Mouse (Mus musculus) midbrain, embryonic 14.5 days (tissue): ENCODE data around the gene Sik2. TPM values are rescaled to one million over a fixed set of nuclear protein-coding genes. Genes with fewer than 3 reads are reported as not detected.
A peak's percentile ranks its signal among the peaks of the same experiment; 100 is the strongest.

ENCODE experiments used
- ATAC-seq: fragments of 200-750 bp; cut with Nextera tagmentation; 2 replicates; pipeline ENCODE4 v1.8.0; 2017; ENCODE audit warnings: moderate number of reproducible peaks, moderate library complexity; ENCODE audit not compliant: low FRiP score, low TSS enrichment
- DNase-seq: peaks from one replicate; pipeline ENCODE4 v3.0.0-alpha.2; 2015
- H3K27ac ChIP-seq: fragments of 300-500 bp; sonication (generic); replicated peaks from 2 replicates; pipeline ENCODE4 v1.5.1; 2014; ENCODE audit warnings: mild to moderate bottlenecking, low read depth, low read length, moderate library complexity
- H3K27me3 ChIP-seq: fragments of 300-500 bp; sonication (generic); 2 replicates; pipeline ENCODE4 v1.6.1; 2014; ENCODE audit warnings: low read length, control low read depth, mixed read lengths; ENCODE audit not compliant: control insufficient read depth, insufficient read depth
- H3K36me3 ChIP-seq: fragments of 300-500 bp; sonication (generic); 2 replicates; pipeline ENCODE4 v1.6.1; 2014; ENCODE audit warnings: low read length, control low read depth; ENCODE audit not compliant: control insufficient read depth, insufficient read depth
- H3K4me1 ChIP-seq: fragments of 300-500 bp; sonication (generic); 2 replicates; pipeline ENCODE4 v1.6.1; 2014; ENCODE audit warnings: mild to moderate bottlenecking, antibody characterized with exemption, low read length, control low read depth; ENCODE audit not compliant: control insufficient read depth, insufficient read depth
- H3K4me2 ChIP-seq: fragments of 300-500 bp; sonication (generic); 2 replicates; pipeline ENCODE4 v1.6.1; 2014; ENCODE audit warnings: mild to moderate bottlenecking, low read length, moderate library complexity
- H3K4me3 ChIP-seq: fragments of 300-500 bp; sonication (generic); replicated peaks from 2 replicates; pipeline ENCODE4 v1.5.1; 2014; ENCODE audit warnings: low read depth, low read length
- H3K9ac ChIP-seq: fragments of 300-500 bp; sonication (generic); replicated peaks from 2 replicates; pipeline ENCODE4 v1.6.1; 2014; ENCODE audit warnings: mild to moderate bottlenecking, low read length, moderate library complexity
- H3K9me3 ChIP-seq: fragments of 300-500 bp; sonication (generic); 2 replicates; pipeline ENCODE4 v1.6.1; 2016; ENCODE audit warnings: low read length, control low read depth, mixed read lengths; ENCODE audit not compliant: control insufficient read depth
- WGBS: fragments of 180-500 bp; shearing (Covaris S2); extraction: QIAGEN DNeasy Blood & Tissue Kit; methylation state at CpG from one replicate; pipeline ENCODE4 v1.1.7; 2014; 5-methylcytosine and 5-hydroxymethylcytosine counted together
- polyA plus RNA-seq: library from polyadenylated mRNA; unstranded; fragments of >200 nt; fragmentation: Nextera tagmentation; extraction: Ambion mirVana; gene quantifications from 2 replicates; pipeline ENCODE4 v1.2.1, GENCODE M21; 2014

Gene Sik2
- polyA plus RNA-seq, 1 experiment from 2014 or later, result 17.0 TPM

- no peak overlapping the region for H3K4me3 ChIP-seq
- ATAC-seq, result no peak
These were observed 96.9 kb downstream of the Sik2 start for GRCm38 (mm10) chr9:50911861-50912515.

GRCm38 (mm10) chr9:50905321-50905720 is 103.6 kb downstream of the Sik2 start:
- Histone ChIP-seq H3K27me3 (no peaks in the 10 kb centered on the region), H3K4me1 (no peaks in the 10 kb centered on the region), H3K36me3 (0 out of 2 replicates have a peak, but pooled peaks cover 4% of the 10 kb centered on the region), H3K27ac (no peak overlapping the region), H3K4me2 (no peak overlapping the region), H3K4me3 (no peak overlapping the region), H3K9me3 (no peaks in the 10 kb centered on the region), H3K9ac (no peak overlapping the region)
- DNase-seq, result no peak
- no peak for ATAC-seq
- 94% methylated on average over 3 of the region's 3 CpGs for WGBS

More at GRCm38 (mm10) chr9:50911861-50912515, 96.9 kb downstream of the Sik2 start:
- no peak overlapping the region for H3K27ac ChIP-seq
- H3K27me3 ChIP-seq, result no peaks in the 10 kb centered on the region
- WGBS, result 77% methylated on average over 7 of the region's 7 CpGs
- H3K9me3 ChIP-seq, result no peaks in the 10 kb centered on the region
- no peak overlapping the region for H3K9ac ChIP-seq
- DNase-seq, result no peak
- 0 out of 2 replicates have a peak, but pooled peaks cover 3% of the 10 kb centered on the region for H3K4me1 ChIP-seq
- no peak overlapping the region for H3K4me2 ChIP-seq
- H3K36me3 ChIP-seq, result peaks cover 6% of the 10 kb centered on the region; the same call in 1 of the 2 replicates

- WGBS, result 84% methylated on average over 6 of the region's 6 CpGs
- no peaks in the 10 kb centered on the region for H3K4me1 ChIP-seq
These were observed 104.6 kb downstream of the Sik2 start for GRCm38 (mm10) chr9:50904196-50904847.

GRCm38 (mm10) chr9:50900026-50900920 is 108.6 kb downstream of the Sik2 start:
- H3K4me1 ChIP-seq, result no peaks in the 10 kb centered on the region
- no peak overlapping the region for H3K27ac ChIP-seq
- H3K36me3 ChIP-seq, result peaks cover 27% of the 10 kb centered on the region
- H3K9me3 ChIP-seq, result no peaks in the 10 kb centered on the region
- 77% methylated on average over 7 of the region's 7 CpGs for whole genome bisulfite sequencing
- H3K27me3 ChIP-seq, result no peaks in the 10 kb centered on the region
- no peak overlapping the region for H3K4me3 ChIP-seq
- no peak for ATAC-seq
- no peak overlapping the region for H3K4me2 ChIP-seq
- no peak for DNase-seq
- no peak overlapping the region for H3K9ac ChIP-seq

More at GRCm38 (mm10) chr9:50904196-50904847, 104.6 kb downstream of the Sik2 start:
- no peak for ATAC-seq
- no peak for DNase-seq
- Histone ChIP-seq H3K9ac (no peak overlapping the region), H3K4me2 (no peak overlapping the region), H3K9me3 (no peaks in the 10 kb centered on the region), H3K27ac (no peak overlapping the region), H3K36me3 (0 out of 2 replicates have a peak, but pooled peaks cover 4% of the 10 kb centered on the region), H3K27me3 (no peaks in the 10 kb centered on the region), H3K4me3 (no peak overlapping the region)

GRCm38 (mm10) chr9:50893665-50894064 is 115.2 kb downstream of the Sik2 start:
- H3K4me3 ChIP-seq, result no peak overlapping the region
- H3K9ac ChIP-seq, result no peak overlapping the region
- no peak overlapping the region for H3K4me2 ChIP-seq
- ATAC-seq, result no peak
- H3K27me3 ChIP-seq, result no peaks in the 10 kb centered on the region
- peaks cover 53% of the 10 kb centered on the region for H3K36me3 ChIP-seq
- no peaks in the 10 kb centered on the region for H3K4me1 ChIP-seq
- no peak overlapping the region for H3K27ac ChIP-seq
- no peaks in the 10 kb centered on the region for H3K9me3 ChIP-seq
- WGBS, result 89% methylated on average over 4 of the region's 4 CpGs
- peak; percentile 58 for DNase-seq

GRCm38 (mm10) chr9:50890494-50891090 is 118.3 kb downstream of the Sik2 start:
- Histone ChIP-seq H3K9ac (no peak overlapping the region), H3K36me3 (peaks cover 30% of the 10 kb centered on the region), H3K4me3 (no peak overlapping the region), H3K4me1 (no peaks in the 10 kb centered on the region), H3K27me3 (no peaks in the 10 kb centered on the region), H3K4me2 (no peak overlapping the region), H3K27ac (no peak overlapping the region), H3K9me3 (no peaks in the 10 kb centered on the region)
- no peak for ATAC-seq
- no peak for DNase-seq
- WGBS, result 95% methylated on average over 3 of the region's 3 CpGs

GRCm38 (mm10) chr9:50889964-50890363 is 118.9 kb downstream of the Sik2 start:
- Histone ChIP-seq H3K36me3 (peaks cover 24% of the 10 kb centered on the region), H3K9ac (no peak overlapping the region), H3K27me3 (no peaks in the 10 kb centered on the region), H3K4me1 (no peaks in the 10 kb centered on the region), H3K4me2 (no peak overlapping the region), H3K9me3 (no peaks in the 10 kb centered on the region), H3K4me3 (no peak overlapping the region), H3K27ac (no peak overlapping the region)
- DNase-seq, result no peak
- no peak for ATAC-seq
- WGBS, result 79% methylated on average over 4 of the region's 4 CpGs

- Histone ChIP-seq H3K4me3 (no peak overlapping the region), H3K9ac (no peak overlapping the region), H3K4me1 (no peaks in the 10 kb centered on the region), H3K4me2 (no peak overlapping the region), H3K36me3 (peaks cover 17% of the 10 kb centered on the region), H3K9me3 (no peaks in the 10 kb centered on the region), H3K27ac (no peak overlapping the region), H3K27me3 (no peaks in the 10 kb centered on the region)
- ATAC-seq, result no peak
- DNase-seq, result no peak
- WGBS, result 83% methylated on average over 6 of the region's 6 CpGs
These were observed 119.7 kb downstream of the Sik2 start for GRCm38 (mm10) chr9:50889211-50889610.
